Mouse (Mus musculus): ENCODE data around the gene Gm5089.

Gm5089 gene

GRCm38 (mm10) chr14:122388431-122389031 is 62.4 kb downstream of the Gm5089 start:
- in situ Hi-C loops (cut with MboI; ENCODE audit: unreplicated experiment in 2 of 2) = no loop called here

- in situ Hi-C loops (cut with MboI; ENCODE audit: unreplicated experiment in 2 of 2) = no loop called here
Observed at GRCm38 (mm10) chr14:122387781-122388180, 63.1 kb downstream of the Gm5089 start.

- in situ Hi-C loops (cut with MboI; ENCODE audit: unreplicated experiment in 2 of 2) = no loop called here
Observed at GRCm38 (mm10) chr14:122386281-122387130, 64.4 kb downstream of the Gm5089 start.

- in situ Hi-C loops (cut with MboI; ENCODE audit: unreplicated experiment in 2 of 2) = no loop called here
Observed at GRCm38 (mm10) chr14:122385758-122386157, 65.2 kb downstream of the Gm5089 start.

GRCm38 (mm10) chr14:122385238-122385534 is 65.7 kb downstream of the Gm5089 start:
- in situ Hi-C loops (cut with MboI; ENCODE audit: unreplicated experiment in 2 of 2) = no loop called here
